Mouse (Mus musculus) embryonic facial prominence, embryonic 11.5 days (tissue): ENCODE data around the gene Casz1. TPM values are rescaled to one million over a fixed set of nuclear protein-coding genes. Genes with fewer than 3 reads are reported as not detected.

Experiments used
- ATAC-seq: fragments of 200-750 bp; cut with Nextera tagmentation; replicated peaks from 2 replicates; pipeline ENCODE4 v1.8.0; 2017; ENCODE audit warnings: low read depth; ENCODE audit not compliant: insufficient number of reproducible peaks, low FRiP score, low TSS enrichment
- DNase-seq: peaks from one replicate; pipeline ENCODE4 v3.0.0-alpha.2; 2015; ENCODE audit warnings: low spot score
- H3K27ac ChIP-seq: fragments of 300-500 bp; sonication (generic); replicated peaks from 2 replicates; pipeline ENCODE4 v1.5.1; 2014; ENCODE audit warnings: mild to moderate bottlenecking, low read depth, low read length, control low read depth
- H3K27me3 ChIP-seq: fragments of 300-500 bp; sonication (generic); 2 replicates; pipeline ENCODE4 v1.6.1; 2014; ENCODE audit warnings: mild to moderate bottlenecking, low read length, moderate library complexity, mixed read lengths; ENCODE audit not compliant: control insufficient read depth, insufficient read depth
- H3K36me3 ChIP-seq: fragments of 300-500 bp; sonication (generic); replicated peaks from 2 replicates; pipeline ENCODE4 v1.6.1; 2014; ENCODE audit warnings: low read depth, mild to moderate bottlenecking, low read length, moderate library complexity, mixed read lengths; ENCODE audit not compliant: control insufficient read depth, insufficient read depth
- H3K4me1 ChIP-seq: fragments of 300-500 bp; sonication (generic); 2 replicates; pipeline ENCODE4 v1.6.1; 2014; ENCODE audit warnings: low read length, mixed read lengths; ENCODE audit not compliant: control insufficient read depth, insufficient read depth
- H3K4me2 ChIP-seq: fragments of 300-500 bp; sonication (generic); 2 replicates; pipeline ENCODE4 v1.6.1; 2014; ENCODE audit warnings: low read depth, mild to moderate bottlenecking, control low read depth, low read length, moderate library complexity
- H3K4me3 ChIP-seq: fragments of 300-500 bp; sonication (generic); 2 replicates; pipeline ENCODE4 v1.5.1; 2014; ENCODE audit warnings: low read depth, low read length, control low read depth
- H3K9ac ChIP-seq: fragments of 300-500 bp; sonication (generic); replicated peaks from 2 replicates; pipeline ENCODE4 v1.6.1; 2014; ENCODE audit warnings: mild to moderate bottlenecking, control low read depth, low read length
- H3K9me3 ChIP-seq: fragments of 300-500 bp; sonication (generic); replicated peaks from 2 replicates; pipeline ENCODE4 v1.6.1; 2016; ENCODE audit warnings: mild to moderate bottlenecking, low read length, inconsistent platforms, mixed read lengths; ENCODE audit not compliant: control insufficient read depth
- WGBS: fragments of 180-500 bp; shearing (Covaris S2); extraction: QIAGEN DNeasy Blood & Tissue Kit; methylation state at CpG from one replicate; pipeline ENCODE4 v1.1.7; 2014; 5-methylcytosine and 5-hydroxymethylcytosine counted together
- polyA plus RNA-seq: library from polyadenylated mRNA; unstranded; fragments of >200 nt; fragmentation: Nextera tagmentation; extraction: Ambion mirVana; gene quantifications from 2 replicates; pipeline ENCODE4 v1.2.1, GENCODE M21; 2014

Gene Casz1
- polyA plus RNA-seq, 1 experiment from 2014 or later = 1.1 TPM

DNA sequence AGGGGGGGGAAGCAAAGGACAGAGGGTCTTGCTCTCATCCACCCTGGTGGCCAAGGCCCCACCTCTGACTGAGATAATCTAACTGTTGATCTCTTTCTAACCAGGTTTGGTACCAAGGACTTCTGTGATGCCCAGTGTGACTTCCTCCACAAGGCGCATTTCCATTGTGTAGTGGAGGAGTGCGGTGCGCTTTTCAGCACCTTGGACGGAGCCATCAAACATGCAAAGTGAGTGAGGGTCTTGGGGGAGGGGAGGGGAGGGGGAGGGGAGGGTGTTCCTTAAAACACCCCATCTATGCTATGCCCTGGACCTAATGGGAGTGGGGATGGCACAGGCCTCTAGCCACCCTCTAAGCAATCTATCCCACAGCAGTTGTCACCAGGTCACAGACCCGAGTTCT, 138.9 kb downstream of the Casz1 start:
- Histone ChIP-seq H3K9ac (no peak overlapping the region), H3K9me3 (no peaks in the 10 kb centered on the region), H3K36me3 (no peaks in the 10 kb centered on the region), H3K4me2 (no peak overlapping the region), H3K27ac (no peak overlapping the region), H3K4me3 (no peak overlapping the region), H3K4me1 (peaks cover 4% of the 10 kb centered on the region), H3K27me3 (peaks cover 2% of the 10 kb centered on the region; the same call in 1 of the 2 replicates)
- peak; percentile 69 for DNase-seq
- no peak for ATAC-seq
- WGBS = 16% methylated on average over 5 of the region's 5 CpGs

DNA sequence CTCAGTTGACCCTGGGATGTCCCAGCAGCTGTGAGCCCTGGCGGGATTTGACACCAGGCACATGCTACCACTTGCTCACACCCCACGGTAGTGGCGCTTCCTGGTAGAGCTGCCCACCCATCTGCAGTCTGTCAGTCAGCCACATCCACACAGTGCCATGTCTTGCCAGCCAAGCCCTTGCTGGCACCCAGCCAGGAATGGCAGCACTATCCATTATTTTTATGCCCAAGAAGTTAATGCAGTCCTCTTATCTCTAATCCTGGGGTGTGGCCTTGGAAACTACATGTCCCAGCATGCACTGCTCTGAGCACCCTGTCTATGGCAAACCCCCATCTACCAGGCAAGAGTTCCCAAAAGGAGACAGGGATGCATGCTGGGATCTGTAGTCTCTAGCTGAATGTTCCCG, 141.2 kb downstream of the Casz1 start:
- Histone ChIP-seq H3K36me3 (no peaks in the 10 kb centered on the region), H3K4me2 (no peak overlapping the region), H3K4me3 (no peak overlapping the region), H3K4me1 (peaks cover 3% of the 10 kb centered on the region), H3K27me3 (peaks cover 15% of the 10 kb centered on the region), H3K9me3 (no peaks in the 10 kb centered on the region), H3K27ac (no peak overlapping the region), H3K9ac (no peak overlapping the region)
- DNase-seq (no peak), ATAC-seq (no peak)
- WGBS = 80% methylated on average over 4 of the region's 4 CpGs

DNA sequence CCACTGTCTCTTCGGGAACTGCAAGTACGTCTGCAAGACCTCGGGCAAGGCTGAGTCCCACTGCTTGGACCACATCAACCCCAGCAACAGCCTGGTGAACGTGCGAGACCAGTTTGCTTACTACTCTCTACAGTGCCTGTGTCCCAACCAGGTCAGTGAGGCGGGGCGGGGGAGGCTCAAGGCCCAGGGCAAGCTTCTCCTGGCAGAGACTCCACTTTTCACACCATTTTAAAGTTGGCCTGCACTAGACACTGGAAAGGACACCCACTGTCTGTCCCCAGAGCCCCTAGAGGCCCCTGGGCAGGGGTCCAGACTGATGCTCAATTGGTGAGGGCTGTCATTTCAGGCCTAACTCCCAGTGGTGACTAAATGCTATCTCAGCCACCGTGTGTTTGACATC, 141.8 kb downstream of the Casz1 start:
- peaks cover 18% of the 10 kb centered on the region for H3K27me3 ChIP-seq
- H3K4me3 ChIP-seq = no peak overlapping the region
- no peak for DNase-seq
- peaks cover 5% of the 10 kb centered on the region for H3K4me1 ChIP-seq
- no peaks in the 10 kb centered on the region for H3K9me3 ChIP-seq
- WGBS = 87% methylated on average over 8 of the region's 8 CpGs
- no peak overlapping the region for H3K4me2 ChIP-seq
- H3K9ac ChIP-seq = no peak overlapping the region
- H3K36me3 ChIP-seq = no peaks in the 10 kb centered on the region
- H3K27ac ChIP-seq = no peak overlapping the region
- ATAC-seq = no peak

DNA sequence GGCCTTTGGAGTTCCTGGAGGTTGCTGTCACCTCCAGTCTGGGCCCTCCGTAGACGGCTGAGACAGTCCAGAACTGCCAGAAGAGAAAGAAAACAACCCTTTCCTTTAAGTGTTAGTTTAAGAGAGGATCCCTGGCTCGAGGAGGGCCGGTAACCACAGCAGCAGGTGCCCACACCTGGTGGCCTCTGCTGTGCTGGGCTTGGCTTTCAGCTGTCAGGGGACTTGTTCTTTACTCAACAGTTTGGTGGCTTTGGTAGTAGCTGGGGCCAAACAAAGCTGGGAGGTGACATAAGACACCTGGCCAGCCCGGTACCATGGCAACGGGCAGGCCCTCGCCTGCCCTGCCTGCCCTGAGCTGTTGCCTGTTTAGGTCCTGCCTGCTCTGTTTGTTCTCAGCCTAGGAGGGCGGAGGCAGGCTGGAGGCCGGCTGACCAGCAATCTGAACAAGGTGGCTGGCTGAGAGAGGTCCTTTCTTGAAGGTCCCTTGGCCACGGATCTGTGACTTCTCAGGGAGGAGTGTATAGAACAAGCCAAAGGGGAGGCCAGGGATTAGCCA, 143.7 kb downstream of the Casz1 start:
- H3K27ac ChIP-seq = no peak overlapping the region
- DNase-seq = peak; percentile 39
- 38% methylated on average over 10 of the region's 10 CpGs for WGBS
- no peak overlapping the region for H3K4me3 ChIP-seq
- no peaks in the 10 kb centered on the region for H3K36me3 ChIP-seq
- peaks cover 20% of the 10 kb centered on the region for H3K4me1 ChIP-seq
- H3K9ac ChIP-seq = no peak overlapping the region
- H3K9me3 ChIP-seq = no peaks in the 10 kb centered on the region
- no peak for ATAC-seq
- no peak overlapping the region for H3K4me2 ChIP-seq
- peaks cover 35% of the 10 kb centered on the region for H3K27me3 ChIP-seq

DNA sequence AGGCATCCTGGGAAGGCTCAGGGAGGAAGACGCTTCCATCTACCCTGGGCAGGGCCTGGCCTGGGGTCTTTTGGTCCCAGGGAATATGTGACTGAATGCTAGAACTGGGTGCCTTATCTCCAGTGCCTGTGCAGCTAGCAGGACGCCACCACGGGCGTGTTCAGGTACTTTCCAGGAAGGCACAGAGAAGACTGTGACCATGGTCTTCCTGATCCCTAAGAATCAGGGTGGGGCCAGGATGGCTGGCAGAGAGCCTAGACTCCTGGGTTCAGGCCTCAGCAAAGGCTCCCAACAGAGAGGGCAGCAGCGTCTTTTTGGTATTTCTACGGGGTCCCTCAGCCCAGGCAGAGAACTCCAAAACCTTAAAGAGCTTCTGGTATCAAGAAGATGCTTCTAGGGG, 146.3 kb downstream of the Casz1 start:
- 80% methylated on average over 6 of the region's 6 CpGs for WGBS
- no peak for ATAC-seq
- H3K4me3 ChIP-seq = no peak overlapping the region
- no peak overlapping the region for H3K27ac ChIP-seq
- no peaks in the 10 kb centered on the region for H3K9me3 ChIP-seq
- H3K27me3 ChIP-seq = peaks cover 44% of the 10 kb centered on the region
- H3K9ac ChIP-seq = peak overlapping the region; percentile 6; the same call in 1 of the 2 replicates
- H3K36me3 ChIP-seq = no peaks in the 10 kb centered on the region
- H3K4me2 ChIP-seq = no peak overlapping the region; the same call in 1 of the 2 replicates
- H3K4me1 ChIP-seq = peaks cover 21% of the 10 kb centered on the region
- no peak for DNase-seq

DNA sequence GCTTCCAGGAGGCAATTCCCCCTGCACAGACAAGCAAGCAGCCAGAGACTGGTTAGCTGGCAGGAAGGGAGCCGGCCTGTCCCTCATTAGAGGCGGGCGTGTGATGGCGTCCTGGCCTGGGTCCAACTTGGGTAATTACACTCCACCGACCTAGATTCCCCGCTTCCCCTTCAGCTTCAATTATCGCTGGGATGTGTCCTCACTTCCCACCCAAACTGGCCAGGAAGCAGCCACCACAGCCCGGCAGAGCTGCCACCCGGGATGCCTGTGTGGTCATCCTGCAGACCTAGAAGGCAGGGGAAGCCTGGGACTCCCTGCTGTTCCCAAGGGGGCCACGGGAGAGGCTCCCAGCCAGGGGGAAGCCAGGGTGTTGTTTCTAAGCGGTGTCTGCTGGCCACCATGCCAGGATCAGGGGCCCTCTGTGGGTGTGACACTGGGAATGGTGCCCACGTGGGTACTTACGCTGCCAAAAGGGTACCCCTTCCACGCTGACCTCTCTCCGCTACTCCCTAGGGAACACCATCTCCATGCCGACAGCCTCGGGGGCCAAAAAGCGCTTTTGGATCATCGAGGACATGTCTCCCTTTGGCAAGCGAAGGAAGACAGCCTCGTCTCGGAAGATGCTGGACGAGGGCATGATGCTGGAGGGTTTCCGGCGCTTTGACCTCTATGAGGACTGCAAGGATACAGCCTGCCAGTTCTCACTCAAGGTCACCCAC, 146.9 kb downstream of the Casz1 start:
- no peaks in the 10 kb centered on the region for H3K9me3 ChIP-seq
- DNase-seq (peak; percentile 79), ATAC-seq (0 out of 2 replicates have a peak, but pooled peaks have one; percentile 9)
- 33% methylated on average over 25 of the region's 25 CpGs for WGBS
- no peak overlapping the region for H3K4me3 ChIP-seq
- H3K4me2 ChIP-seq = no peak overlapping the region; the same call in 1 of the 2 replicates
- H3K4me1 ChIP-seq = peaks cover 21% of the 10 kb centered on the region
- no peak overlapping the region for H3K27ac ChIP-seq
- H3K36me3 ChIP-seq = no peaks in the 10 kb centered on the region
- no peak overlapping the region for H3K9ac ChIP-seq
- peaks cover 44% of the 10 kb centered on the region for H3K27me3 ChIP-seq

DNA sequence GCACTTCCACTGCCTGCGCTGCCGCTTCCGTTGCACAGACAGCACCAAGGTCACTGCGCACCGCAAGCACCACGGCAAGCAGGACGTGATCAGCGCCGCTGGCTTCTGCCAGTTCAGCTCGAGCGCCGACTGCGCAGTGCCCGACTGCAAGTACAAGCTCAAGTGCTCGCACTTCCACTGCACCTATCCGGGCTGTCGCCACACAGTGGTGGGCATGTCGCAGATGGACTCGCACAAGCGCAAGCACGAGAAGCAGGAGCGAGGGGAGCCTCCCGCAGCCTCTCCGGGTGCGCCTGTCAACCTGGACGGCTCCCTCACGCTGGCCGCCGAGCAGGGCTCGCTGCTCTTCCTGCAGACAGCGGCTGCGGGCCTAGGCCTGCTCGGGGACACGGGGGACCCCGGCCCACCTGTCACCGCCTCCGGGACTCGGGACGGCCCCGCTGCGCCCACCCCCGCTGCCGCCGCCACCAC, 147.6 kb downstream of the Casz1 start:
- H3K4me2 ChIP-seq = peak overlapping the region; percentile 79
- H3K36me3 ChIP-seq = no peaks in the 10 kb centered on the region
- no peak overlapping the region for H3K27ac ChIP-seq
- no peaks in the 10 kb centered on the region for H3K9me3 ChIP-seq
- peak overlapping the region; percentile 41 for H3K9ac ChIP-seq
- 2% methylated on average over 42 of the region's 44 CpGs for WGBS
- peaks cover 44% of the 10 kb centered on the region for H3K27me3 ChIP-seq
- ATAC-seq = 0 out of 2 replicates have a peak, but pooled peaks have one; percentile 15
- H3K4me3 ChIP-seq = peak overlapping the region; percentile 39
- peak; percentile 43 for DNase-seq
- H3K4me1 ChIP-seq = peaks cover 21% of the 10 kb centered on the region
